In genomic region chr5:51595644-51596043, GRCm38 (mm10) we compare ENCODE assay signal across 8 mouse cellular contexts. TPM values are rescaled to one million over a fixed set of nuclear protein-coding genes. Genes with fewer than 3 reads are reported as not detected.
DNase-seq lines count a peak whose midpoint lies in the region; ATAC-seq and TF ChIP-seq lines count a peak whose summit lies in the region.

No protein-coding gene starts in this region.

- peaks cover 6% of the 10 kb centered on the region; the same call in 1 of the 2 replicates for H3K4me1 ChIP-seq in kidney, postnatal 0 days (replicated peaks; ENCODE audit: insufficient read depth, low read length)
- peaks cover 6% of the 10 kb centered on the region for H3K4me1 ChIP-seq in kidney, embryonic 14.5 days (ENCODE audit: control insufficient read depth, insufficient read depth, low read length)
- peaks cover 3% of the 10 kb centered on the region; the same call in 1 of the 2 replicates for H3K4me1 ChIP-seq in hindbrain, embryonic 16.5 days (ENCODE audit: control insufficient read depth, insufficient read depth, low read depth, low read length)

- intact Hi-C loops in gastrocnemius, postnatal 36 days (cut with DNase I), result no loop called here

- WGBS in kidney, postnatal 0 days, result 79% methylated on average over 9 of the region's 9 CpGs
- WGBS in kidney, embryonic 14.5 days, result 92% methylated on average over 9 of the region's 9 CpGs
- whole genome bisulfite sequencing in hindbrain, embryonic 16.5 days, result 85% methylated on average over 9 of the region's 9 CpGs

- no peak overlapping the region for H3K4me3 ChIP-seq in kidney, postnatal 0 days (replicated peaks; ENCODE audit: low read depth, low read length)
- H3K4me3 ChIP-seq in kidney, embryonic 14.5 days (ENCODE audit: low read length), result no peak overlapping the region
- H3K4me3 ChIP-seq in hindbrain, embryonic 16.5 days (ENCODE audit: low read length), result no peak overlapping the region

- peak; percentile 24 for DNase-seq in kidney, postnatal 0 days (ENCODE audit: low spot score)
- DNase-seq in cerebellum, adult 11-12 months, result peak; percentile 53
- peak; percentile 51 for DNase-seq in gastrocnemius, postnatal 36 days
- DNase-seq in lung, postnatal 36 days, result peak; percentile 51

- no peak for TF ChIP-seq CTCF in kidney, postnatal 0 days (IDR thresholded peaks at IDR 0.05; ENCODE audit: low read depth)

- H3K9ac ChIP-seq in kidney, postnatal 0 days (ENCODE audit: low read depth, low read length), result no peak overlapping the region
- no peak overlapping the region for H3K9ac ChIP-seq in kidney, embryonic 14.5 days (ENCODE audit: low read depth, low read length)
- H3K9ac ChIP-seq in hindbrain, embryonic 16.5 days (ENCODE audit: low read depth, low read length), result no peak overlapping the region

- no peak overlapping the region for H3K27ac ChIP-seq in kidney, postnatal 0 days
- no peak overlapping the region for H3K27ac ChIP-seq in kidney, embryonic 14.5 days (ENCODE audit: low read depth, low read length)
- no peak overlapping the region for H3K27ac ChIP-seq in hindbrain, embryonic 16.5 days (ENCODE audit: low read depth, low read length)

- no peaks in the 10 kb centered on the region for H3K36me3 ChIP-seq in kidney, postnatal 0 days (ENCODE audit: insufficient read depth, low read length)
- H3K36me3 ChIP-seq in kidney, embryonic 14.5 days (ENCODE audit: control insufficient read depth, insufficient read depth, low read length), result no peaks in the 10 kb centered on the region
- H3K36me3 ChIP-seq in hindbrain, embryonic 16.5 days (ENCODE audit: control insufficient read depth, insufficient read depth, low read length), result no peaks in the 10 kb centered on the region

- H3K9me3 ChIP-seq in kidney, postnatal 0 days (replicated peaks; ENCODE audit: low read length), result no peaks in the 10 kb centered on the region
- no peaks in the 10 kb centered on the region for H3K9me3 ChIP-seq in kidney, embryonic 14.5 days (ENCODE audit: control insufficient read depth, low read length)
- H3K9me3 ChIP-seq in hindbrain, embryonic 16.5 days (ENCODE audit: control insufficient read depth, low read length), result no peaks in the 10 kb centered on the region

- ATAC-seq in kidney, postnatal 0 days (replicated peaks; ENCODE audit: low FRiP score, low read depth), result no peak
- ATAC-seq in kidney, embryonic 14.5 days (ENCODE audit: low FRiP score, low TSS enrichment), result no peak
- no peak for ATAC-seq in megakaryocyte progenitor cell, adult 5-6 weeks (replicated peaks; ENCODE audit: poor library complexity)
- no peak for ATAC-seq in CD4-positive, CD25-positive, alpha-beta regulatory T cell, adult 4 months
- ATAC-seq in hindbrain, embryonic 16.5 days, result no peak

- H3K27me3 ChIP-seq in kidney, postnatal 0 days (ENCODE audit: insufficient read depth, low read length), result no peaks in the 10 kb centered on the region
- H3K27me3 ChIP-seq in kidney, embryonic 14.5 days (ENCODE audit: control insufficient read depth, insufficient read depth, low read length), result no peaks in the 10 kb centered on the region
- H3K27me3 ChIP-seq in hindbrain, embryonic 16.5 days (replicated peaks; ENCODE audit: control insufficient read depth, insufficient read depth, low read length), result no peaks in the 10 kb centered on the region

- H3K4me2 ChIP-seq in kidney, postnatal 0 days (ENCODE audit: low read length), result no peak overlapping the region
- no peak overlapping the region for H3K4me2 ChIP-seq in kidney, embryonic 14.5 days (replicated peaks; ENCODE audit: low read depth, low read length)
- no peak overlapping the region for H3K4me2 ChIP-seq in hindbrain, embryonic 16.5 days (ENCODE audit: low read length)

RNA-seq across cellular contexts. Expression of gene Ppargc1a, which starts 28.1 kb away (rescaled TPM):
- polyA plus RNA-seq in kidney, postnatal 0 days (2015; fragmentation: Nextera tagmentation; extraction: Ambion mirVana), result 30.1 and 32.1 TPM in 2 replicates
- 8.3 and 15.8 TPM in 2 replicates for polyA plus RNA-seq in kidney, embryonic 14.5 days (2014; fragmentation: Nextera tagmentation; extraction: Ambion mirVana)
- total RNA-seq in gastrocnemius, postnatal 36 days (2021), result 10 to 100 TPM; 32.1 to 59.9 TPM
- 0.27 TPM in 1 of 2 replicates, not detected in the other for total RNA-seq in megakaryocyte progenitor cell, adult 5-6 weeks (2015)
- 1.9 TPM in 1 of 2 replicates, not detected in the other for total RNA-seq in megakaryocyte progenitor cell, adult 5-6 weeks (2017)
- polyA plus RNA-seq in CD4-positive, CD25-positive, alpha-beta regulatory T cell, adult 4 months (2017; shearing (Covaris generic)), result under 1 TPM in 1 of 2 experiments, not detected in 1; 0.46 TPM
- polyA plus RNA-seq in hindbrain, embryonic 16.5 days (2015; fragmentation: Nextera tagmentation; extraction: Ambion mirVana), result 13.3 and 21.6 TPM in 2 replicates
